Mouse (Mus musculus): ENCODE measurements around the gene Cbx5.
"Not testable (repeated sequence)": the region's sequence is repeated elsewhere in the genome, so short reads cannot be mapped to it uniquely, and the experiment has no call there.

Gene Cbx5

GRCm38 (mm10) chr15:103249511-103249910, 9.9 kb upstream of the Cbx5 start:
- not testable (repeated sequence) for DNase-seq

- no peak for DNase-seq
Observed at GRCm38 (mm10) chr15:103248401-103249313, 9.0 kb upstream of the Cbx5 start.

- no peak for DNase-seq
Observed at GRCm38 (mm10) chr15:103247782-103248400, 8.3 kb upstream of the Cbx5 start.

GRCm38 (mm10) chr15:103247078-103247781, 7.6 kb upstream of the Cbx5 start:
- no peak for DNase-seq

GRCm38 (mm10) chr15:103245616-103246015, 6.0 kb upstream of the Cbx5 start:
- no peak for DNase-seq

GRCm38 (mm10) chr15:103242885-103243284, 3.3 kb upstream of the Cbx5 start:
- DNase-seq = peak; percentile 33

GRCm38 (mm10) chr15:103241071-103242018, 1.7 kb upstream of the Cbx5 start:
- peak; percentile 57 for DNase-seq

GRCm38 (mm10) chr15:103240160-103241028, 778 bp upstream of the Cbx5 start, which contains the start of gene Hnrnpa1:
Hnrnpa1 (plus strand) TSS chr15:103240432.
- peak; percentile 99 for DNase-seq

GRCm38 (mm10) chr15:103239130-103239684, 409 bp downstream of the Cbx5 start:
- peak; percentile 98 for DNase-seq

- no peak for DNase-seq
Observed at GRCm38 (mm10) chr15:103237295-103237694, 2.3 kb downstream of the Cbx5 start.

- DNase-seq = no peak
Observed at GRCm38 (mm10) chr15:103233119-103233518, 6.5 kb downstream of the Cbx5 start.

- no peak for DNase-seq
Observed at GRCm38 (mm10) chr15:103228904-103229303, 10.7 kb downstream of the Cbx5 start.

GRCm38 (mm10) chr15:103227572-103227971, 12.0 kb downstream of the Cbx5 start:
- DNase-seq = no peak

GRCm38 (mm10) chr15:103227022-103227421, 12.6 kb downstream of the Cbx5 start:
- no peak for DNase-seq

GRCm38 (mm10) chr15:103224161-103224560, 15.5 kb downstream of the Cbx5 start:
- DNase-seq = no peak

GRCm38 (mm10) chr15:103221386-103221785, 18.2 kb downstream of the Cbx5 start:
- no peak for DNase-seq

GRCm38 (mm10) chr15:103220785-103221184, 18.8 kb downstream of the Cbx5 start:
- DNase-seq = no peak

GRCm38 (mm10) chr15:103216052-103216451, 23.6 kb downstream of the Cbx5 start:
- no peak for DNase-seq

- peak; percentile 25 for DNase-seq
Observed at GRCm38 (mm10) chr15:103214971-103215907, 24.4 kb downstream of the Cbx5 start.

- DNase-seq = no peak
Observed at GRCm38 (mm10) chr15:103214149-103214548, 25.5 kb downstream of the Cbx5 start.

All from cerebellum, adult 9-10 months (tissue).